ENCODE assay signal across 29 mouse cellular contexts in genomic region chr13:43036510-43036909, GRCm38 (mm10).
"Had no signal": no experiment of that assay in that cellular context is flagged by ENCODE, and none has a peak within 500 bp of the region (broad histone marks: within the 10 kb centered on the region; RNA-seq: fewer than 3 reads in every experiment).

No protein-coding gene starts in this region.

- H3K4me1 ChIP-seq: heart, embryonic 13.5 days; heart, embryonic 15.5 days; hindbrain, embryonic 10.5 days; hindbrain, embryonic 12.5 days; intestine, embryonic 15.5 days; liver, embryonic 13.5 days; liver, embryonic 15.5 days had no signal

- DNase-seq: gastrocnemius, adult 2 months; gastrocnemius, postnatal 10 days; gastrocnemius, postnatal 25 days; heart, adult 2 months; heart, postnatal 14 days; heart, postnatal 4 days; kidney, adult 18-20 months; kidney, adult 8-10 months; kidney, postnatal 10 days; kidney, postnatal 25 days; kidney, postnatal 4 days; left cerebral cortex, postnatal 4 days; liver; liver, embryonic 13.5 days; liver, postnatal 0 days had no signal

- H3K4me3 ChIP-seq: gastrocnemius, adult 2 months; heart, adult 2 months; heart, embryonic 13.5 days; heart, embryonic 15.5 days; hindbrain, embryonic 10.5 days; hindbrain, embryonic 12.5 days; intestine, embryonic 15.5 days; layer of hippocampus, adult 2 months; left cerebral cortex, adult 2 months; liver, embryonic 13.5 days; liver, embryonic 15.5 days had no signal

- H3K27me3 ChIP-seq: heart, embryonic 13.5 days; heart, embryonic 15.5 days; hindbrain, embryonic 12.5 days; intestine, embryonic 15.5 days; liver, embryonic 13.5 days; liver, embryonic 15.5 days had no signal

- H3K4me2 ChIP-seq: heart, embryonic 11.5 days; heart, embryonic 13.5 days; heart, embryonic 15.5 days; hindbrain, embryonic 12.5 days; hindbrain, embryonic 14.5 days; intestine, embryonic 15.5 days; liver, embryonic 11.5 days; liver, embryonic 13.5 days; liver, embryonic 15.5 days had no signal

- H3K9me3 ChIP-seq: heart, embryonic 15.5 days; hindbrain, embryonic 12.5 days; intestine, embryonic 15.5 days; liver, embryonic 13.5 days; liver, embryonic 15.5 days had no signal

- H3K36me3 ChIP-seq: heart, embryonic 13.5 days; heart, embryonic 15.5 days; hindbrain, embryonic 10.5 days; hindbrain, embryonic 12.5 days; intestine, embryonic 15.5 days; liver, embryonic 13.5 days; liver, embryonic 15.5 days had no signal

- H3K9ac ChIP-seq: heart, embryonic 13.5 days; heart, embryonic 15.5 days; hindbrain, embryonic 12.5 days; hindbrain, embryonic 14.5 days; intestine, embryonic 15.5 days; liver, embryonic 13.5 days; liver, embryonic 15.5 days; liver, postnatal 0 days had no signal

- ATAC-seq: hindbrain, embryonic 16.5 days; inflammation-experienced regulatory T-cells, adult 6 months; intestine, embryonic 15.5 days; intestine, postnatal 0 days; liver, postnatal 0 days had no signal

- H3K27ac ChIP-seq: gastrocnemius, adult 2 months; heart, adult 2 months; heart, embryonic 13.5 days; heart, embryonic 15.5 days; hindbrain, embryonic 10.5 days; hindbrain, embryonic 12.5 days; intestine, embryonic 15.5 days; layer of hippocampus, adult 2 months; left cerebral cortex, adult 2 months; liver, embryonic 13.5 days; liver, embryonic 15.5 days had no signal
